Mouse (Mus musculus) erythroblast, adult 5-6 weeks (primary cell): Measurements from ENCODE around the gene Anxa7. TPM values are rescaled to one million over a fixed set of nuclear protein-coding genes. Genes with fewer than 3 reads are reported as not detected.

Experiments
- ATAC-seq: replicated peaks from 2 replicates; pipeline ENCODE4 v1.8.0; 2016; ENCODE audit warnings: moderate number of reproducible peaks, mild to moderate bottlenecking, moderate TSS enrichment, inconsistent platforms; ENCODE audit not compliant: poor library complexity, low FRiP score, severe bottlenecking
- total RNA-seq, 2 experiments: library from RNA; stranded (forward) in 1 of 2; stranded (reverse) in 1 of 2; fragments of 150-400 nt in 1 of 2; fragments of 200-764, 138-1000 nt in 1 of 2; gene quantifications; 2 replicates each; pipeline versions ENCODE4 v1.2.3 to v1.2.4; 2015 to 2017; ENCODE audit warnings: low replicate concordance in 2 of 2

The Anxa7 gene
- total RNA-seq (2015; ENCODE audit: low replicate concordance) = 107 and 122 TPM in 2 replicates
- 114 and 164 TPM in 2 replicates for total RNA-seq (2017; ENCODE audit: low replicate concordance)

DNA sequence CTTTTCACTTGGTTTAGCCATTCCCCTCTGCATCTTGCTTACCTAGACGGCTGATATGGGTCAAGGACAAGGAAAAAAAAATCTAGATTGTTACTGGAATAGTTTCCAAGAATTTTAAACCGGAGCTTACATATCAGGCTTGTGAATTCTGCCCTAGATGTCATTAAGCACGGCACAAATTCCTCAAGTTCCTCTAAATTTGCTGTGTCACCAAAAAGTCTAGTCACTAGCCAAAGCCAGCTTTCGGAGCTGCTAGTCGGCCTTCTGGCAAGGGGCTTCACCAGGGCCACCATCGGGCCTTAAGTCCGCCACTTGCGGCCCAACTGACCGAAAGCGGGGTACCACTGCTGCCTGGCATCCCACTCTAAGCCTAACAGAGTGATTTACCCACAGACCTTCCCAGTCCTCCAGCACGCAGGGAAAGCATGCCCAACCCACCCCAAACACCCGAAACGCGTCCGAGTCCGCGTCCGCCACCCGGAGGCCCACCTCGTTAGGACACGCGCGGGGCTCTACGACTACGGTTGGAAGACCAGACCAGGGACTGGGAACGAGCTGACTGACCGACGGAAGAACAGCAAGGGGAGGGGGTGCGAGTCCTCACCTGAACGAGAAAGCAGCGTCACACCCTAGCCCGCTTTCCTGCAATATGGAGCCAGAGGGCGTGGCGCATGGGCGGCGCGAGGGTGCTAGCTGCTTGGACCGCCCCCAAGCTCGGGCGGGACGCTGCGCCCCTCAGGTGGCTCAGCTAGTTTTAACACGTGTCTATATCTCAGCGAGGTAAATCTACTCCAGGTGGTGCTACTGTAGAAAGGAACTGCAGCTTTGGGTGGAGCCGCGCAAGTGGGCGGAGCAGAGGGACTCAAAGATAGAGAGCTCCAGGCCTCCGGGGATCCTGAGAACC, at the start of gene Anxa7:
Gene Anxa7, minus strand, starts transcription at position 843 of the 904 bp plus-strand sequence.
- ATAC-seq = peak; percentile 83

DNA sequence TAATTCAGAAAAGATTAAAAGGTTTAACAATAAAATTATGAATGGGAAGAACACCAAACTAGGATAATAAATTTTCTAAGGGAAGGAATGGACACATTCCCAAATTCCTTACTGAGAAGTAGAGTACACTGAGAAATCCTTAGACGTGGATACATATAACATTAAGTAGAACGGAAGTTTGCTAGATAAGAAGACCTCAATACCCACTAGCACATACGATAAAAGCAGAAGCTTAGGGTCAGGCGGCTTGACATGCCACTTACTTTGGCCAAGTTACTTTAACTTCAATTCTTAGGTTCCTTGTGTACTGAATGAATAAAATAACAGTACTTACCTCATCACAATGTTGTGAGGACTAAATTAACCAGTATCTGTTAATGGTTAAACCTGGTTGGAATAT, 49.7 kb upstream of the Anxa7 start:
- ATAC-seq = no peak

DNA sequence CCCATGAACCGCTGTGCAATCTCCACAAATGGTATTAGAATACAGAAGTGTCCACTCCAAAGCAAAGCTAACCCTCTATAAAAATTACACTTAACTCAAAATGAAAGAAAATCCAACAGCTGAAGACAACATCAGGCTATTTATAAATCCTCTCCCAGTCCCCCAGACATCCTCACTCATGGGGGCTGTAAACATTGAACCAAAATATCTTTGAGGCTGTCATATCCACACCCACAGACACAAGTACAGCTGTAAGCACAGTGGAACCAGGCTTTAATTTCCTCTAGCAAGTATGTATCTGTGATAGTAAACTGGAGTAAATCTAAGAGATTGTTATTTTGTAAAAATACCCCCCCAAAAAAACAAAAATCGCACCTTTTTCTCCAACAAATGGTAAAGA, 40.2 kb upstream of the Anxa7 start:
- no peak for ATAC-seq

DNA sequence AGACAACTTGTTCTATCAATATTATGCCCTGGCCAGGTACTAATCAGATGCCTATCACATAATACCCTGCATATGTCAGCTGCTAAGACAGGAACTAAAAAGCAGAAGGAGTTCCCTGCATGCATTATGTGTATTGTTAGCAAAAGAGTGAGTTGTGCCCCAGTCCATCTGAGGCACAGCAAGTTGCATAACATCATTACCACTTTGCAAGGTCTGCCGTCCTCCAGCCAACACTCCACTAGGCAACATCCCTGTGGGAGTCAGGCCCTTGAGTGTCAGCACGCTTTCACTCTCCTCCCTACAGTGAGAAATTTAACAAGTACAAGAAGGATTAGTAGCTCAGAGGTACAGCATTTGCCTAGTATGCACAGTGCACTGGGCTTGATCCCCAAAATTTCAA, 28.5 kb upstream of the Anxa7 start:
- no peak for ATAC-seq

DNA sequence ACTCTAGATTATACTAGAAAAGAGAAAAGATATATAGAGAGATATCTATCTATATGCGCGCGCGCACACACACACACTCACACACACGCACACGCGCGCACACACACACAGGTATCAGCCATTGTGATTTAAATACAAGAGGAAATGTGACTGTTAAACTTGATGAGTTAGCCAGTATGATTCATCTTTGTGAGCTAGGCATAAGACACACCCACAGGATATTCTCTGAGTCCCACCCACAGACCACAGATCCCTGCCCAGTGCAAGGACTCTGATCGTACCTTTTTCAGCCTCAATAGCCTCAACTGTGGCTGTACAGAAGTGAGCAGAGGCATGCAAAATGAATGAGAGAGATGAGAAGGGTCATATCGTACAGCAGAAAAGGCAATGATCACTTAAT, 23.0 kb upstream of the Anxa7 start:
- ATAC-seq = no peak; the same call in 1 of the 2 replicates

DNA sequence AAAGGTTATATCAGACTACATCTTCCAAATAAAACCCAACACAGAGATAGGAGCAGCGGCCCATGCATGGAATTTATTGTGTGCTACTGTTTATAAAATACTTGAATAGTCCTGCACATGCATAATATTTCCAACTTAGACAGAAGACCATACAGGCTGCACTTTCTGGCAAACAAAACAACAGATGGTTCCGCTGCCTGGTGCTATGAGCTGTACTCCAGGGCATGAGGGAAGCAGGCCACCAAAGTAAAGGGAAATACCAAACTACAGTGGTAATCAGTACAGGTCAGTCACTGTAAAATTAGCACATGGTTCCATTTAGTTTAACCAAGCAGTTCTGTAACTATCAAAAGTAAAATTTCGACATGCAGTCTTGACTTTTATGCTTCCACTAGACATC, 20.0 kb upstream of the Anxa7 start:
- no peak for ATAC-seq

DNA sequence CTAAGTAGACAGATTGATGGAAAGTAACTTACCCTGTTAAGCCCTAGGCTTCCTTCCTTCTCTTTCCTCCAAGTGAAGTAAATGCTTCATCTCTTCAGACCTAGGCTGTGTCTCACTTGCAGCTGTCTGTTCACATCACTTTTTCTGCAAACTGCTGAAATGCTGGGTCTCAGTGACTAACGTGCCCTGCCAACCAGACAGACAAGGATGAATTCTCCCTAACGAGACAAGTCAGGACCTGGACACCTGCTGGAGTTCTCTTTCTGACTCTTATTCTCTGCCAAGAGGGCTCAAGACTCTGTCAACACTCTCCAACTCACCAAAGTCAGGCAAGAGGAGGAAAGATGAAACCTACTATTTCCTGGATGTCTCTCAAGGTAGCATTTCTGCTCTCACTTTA, 16.7 kb upstream of the Anxa7 start, which contains the start of gene Mss51:
Gene Mss51, minus strand, starts transcription at position 299 of the 400 bp plus-strand sequence.
- ATAC-seq = no peak

DNA sequence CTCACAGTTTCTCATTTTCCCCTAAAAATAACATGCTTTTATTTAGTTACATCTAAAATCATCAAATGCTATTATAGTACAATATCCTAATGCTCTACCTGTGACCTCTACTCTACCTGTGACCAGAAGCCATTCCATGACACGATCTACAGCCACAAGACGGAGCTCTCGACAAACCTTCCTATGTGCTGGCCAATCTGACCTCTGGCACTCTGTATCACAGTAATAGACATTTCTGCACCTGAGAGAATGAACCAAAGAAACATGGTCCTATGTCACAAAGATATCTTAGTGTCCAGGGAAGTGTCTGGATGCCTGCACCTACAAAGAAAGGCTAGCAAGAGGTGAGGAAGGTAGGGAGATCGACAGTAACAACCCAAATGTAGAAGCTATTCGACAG, 6.1 kb upstream of the Anxa7 start:
- ATAC-seq = no peak

DNA sequence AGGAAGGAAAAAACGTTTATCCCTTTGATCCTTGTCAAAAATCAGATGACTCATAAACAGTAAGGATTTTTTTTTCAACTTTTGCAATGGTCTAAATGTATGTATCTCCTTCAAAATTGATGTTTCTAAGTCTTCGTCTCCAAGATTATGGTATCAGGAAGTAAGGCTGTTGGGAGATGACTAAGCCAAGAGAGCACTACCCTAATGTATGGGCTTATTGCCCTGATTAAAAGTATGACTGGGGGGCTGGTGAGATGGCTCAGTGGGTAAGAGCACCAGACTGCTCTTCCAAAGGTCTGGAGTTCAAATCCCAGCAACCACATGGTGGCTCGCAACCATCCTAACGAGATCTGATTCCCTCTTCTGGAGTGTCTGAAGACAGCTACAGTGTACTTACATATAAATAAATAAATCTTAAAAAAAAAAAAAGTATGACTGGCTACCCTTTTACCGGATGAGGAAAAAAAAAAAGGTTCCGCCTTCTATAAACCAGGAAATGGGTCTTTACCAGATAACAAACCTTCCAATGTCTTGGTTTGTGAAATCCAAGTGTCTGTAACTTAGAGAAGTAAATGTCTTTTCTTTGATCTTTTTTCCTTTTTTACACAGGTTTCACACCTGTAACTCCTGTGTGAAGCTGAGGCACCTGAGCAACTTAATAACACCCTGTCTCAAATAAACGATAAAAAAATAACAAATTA, 2.3 kb upstream of the Anxa7 start:
- ATAC-seq = no peak

DNA sequence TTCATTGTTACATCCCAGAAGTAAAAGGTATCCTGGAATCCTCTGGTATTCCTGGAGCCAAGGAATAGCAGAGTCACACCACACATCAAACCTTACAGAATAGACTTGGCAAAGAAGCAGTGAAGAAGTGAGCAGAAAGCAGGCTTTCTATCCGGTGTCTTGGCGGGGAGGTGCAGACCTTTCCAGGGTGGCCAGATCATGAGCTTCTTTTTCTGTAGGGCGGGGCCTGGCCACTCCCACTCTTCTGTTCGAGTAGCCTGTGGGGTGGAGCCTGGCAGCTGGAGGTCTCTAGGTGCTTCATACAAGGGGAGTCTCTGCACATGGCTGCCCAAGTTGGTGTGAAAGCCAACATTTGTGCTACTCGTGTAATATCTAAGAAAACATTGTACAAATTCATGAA, 1.3 kb upstream of the Anxa7 start:
- peak; percentile 52 for ATAC-seq

DNA sequence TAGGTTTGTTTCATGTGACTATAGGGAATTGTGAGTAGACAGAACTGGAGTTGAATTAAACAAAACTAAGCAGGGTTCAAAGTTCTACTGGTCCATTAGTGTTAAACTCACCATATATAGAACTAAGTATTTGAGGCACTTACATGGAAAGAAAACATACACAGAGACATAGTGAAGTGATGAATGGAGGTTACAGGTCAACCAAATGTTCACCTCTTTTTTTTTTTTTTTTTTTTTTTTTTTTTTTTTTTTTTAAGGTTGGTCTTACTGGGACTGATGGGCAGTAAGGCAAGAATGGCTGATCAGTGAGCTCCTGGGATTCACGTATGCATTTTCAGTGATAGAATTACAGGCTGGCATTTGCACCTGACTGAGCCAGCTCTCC, 254 bp upstream of the Anxa7 start:
- ATAC-seq = 0 out of 2 replicates have a peak, but pooled peaks have one; percentile 3

DNA sequence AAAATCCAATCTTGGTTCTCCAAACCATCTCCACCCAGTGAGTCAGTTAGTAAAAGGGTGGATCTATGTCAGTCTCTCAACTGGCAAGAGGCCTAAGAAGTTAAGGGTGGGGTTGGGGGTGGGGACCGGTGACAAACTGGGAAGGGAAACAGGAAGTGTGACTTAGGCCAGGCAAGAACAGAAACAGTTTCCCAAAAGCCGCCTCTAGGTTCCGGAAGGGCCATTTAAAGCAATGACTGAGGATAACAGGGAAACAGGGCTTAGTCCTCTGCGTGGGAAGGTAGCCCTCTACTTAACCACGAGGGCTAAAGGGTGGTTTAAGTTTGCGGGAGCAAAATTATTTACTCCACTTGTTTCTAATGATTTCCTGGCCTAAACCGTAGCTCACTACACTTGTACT, 1.1 kb downstream of the Anxa7 start:
- ATAC-seq = peak; percentile 73

DNA sequence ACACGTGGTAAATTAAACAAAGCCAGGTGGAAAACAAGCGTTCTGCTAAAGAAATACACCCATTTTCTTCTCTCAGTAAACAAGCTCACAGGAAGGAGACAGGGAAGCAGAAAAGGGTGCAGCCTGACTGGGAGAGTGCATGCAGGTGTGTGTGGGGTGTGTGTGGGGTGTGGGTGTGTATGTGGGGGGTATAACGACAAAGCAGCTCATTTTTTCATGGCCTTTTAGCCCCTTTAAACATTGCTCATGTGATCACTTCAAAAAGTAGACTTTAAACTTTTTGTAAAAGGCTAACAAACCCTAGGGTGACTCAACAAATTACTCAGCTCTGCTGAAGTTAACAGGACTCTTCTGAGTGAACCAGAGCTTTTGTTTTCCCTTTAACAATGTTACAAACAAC, 1.5 kb downstream of the Anxa7 start:
- 0 out of 2 replicates have a peak, but pooled peaks have one; percentile 9 for ATAC-seq

DNA sequence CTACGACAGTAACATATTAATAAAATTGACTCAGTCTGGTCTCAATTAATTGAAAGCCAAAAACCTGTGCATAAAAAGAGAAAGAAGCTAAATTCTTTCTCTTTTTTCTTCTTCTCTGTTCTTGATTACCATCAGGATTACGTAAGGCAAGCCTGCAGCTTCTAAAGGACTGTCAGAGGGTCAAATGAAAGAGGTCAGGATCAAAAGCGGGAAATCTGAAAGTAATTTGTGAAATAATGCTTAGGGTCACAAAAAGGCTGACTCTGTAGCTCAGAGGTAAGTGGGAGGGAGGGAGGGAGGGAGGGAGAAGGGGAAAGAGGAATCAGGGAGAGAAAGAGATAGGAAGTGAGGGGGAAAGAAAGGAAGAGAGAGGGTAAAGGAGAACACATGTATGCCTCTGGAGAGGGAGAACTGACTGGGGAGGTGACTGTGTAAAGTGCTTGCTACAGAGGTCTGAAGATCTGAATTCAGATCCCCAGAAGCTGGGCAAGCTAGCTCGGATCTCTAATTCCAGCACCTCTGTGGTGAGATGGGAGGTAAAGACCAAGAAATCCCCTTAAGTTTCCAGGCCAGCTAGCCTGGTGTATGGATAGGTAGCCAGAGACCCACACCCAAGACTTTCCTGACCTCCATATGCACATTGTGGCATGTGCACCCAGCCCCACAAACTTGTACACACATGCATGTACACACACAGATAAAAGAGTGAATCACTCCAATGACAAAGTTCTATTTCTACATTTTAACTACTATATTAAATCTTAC, 2.5 kb downstream of the Anxa7 start:
- ATAC-seq = no peak

DNA sequence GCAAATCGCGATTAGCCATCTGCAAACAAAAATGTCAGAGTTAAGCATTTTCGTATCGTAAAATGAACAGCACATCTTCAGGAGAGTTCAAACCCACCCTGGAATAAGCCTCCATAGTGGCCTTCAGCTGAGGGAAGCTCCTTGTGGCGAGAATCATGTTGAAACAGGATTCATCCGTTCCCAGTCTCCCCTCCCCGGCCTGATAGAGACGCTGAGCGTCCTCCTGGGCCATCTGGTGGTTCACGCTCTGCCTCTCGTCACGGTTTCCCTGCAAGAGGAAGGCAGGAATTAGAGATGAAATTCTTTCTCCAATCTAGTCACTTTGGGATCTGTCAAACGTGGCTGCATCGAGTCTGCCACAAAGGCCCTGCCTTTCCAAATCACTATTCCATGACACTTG, 19.7 kb downstream of the Anxa7 start:
- ATAC-seq = no peak

DNA sequence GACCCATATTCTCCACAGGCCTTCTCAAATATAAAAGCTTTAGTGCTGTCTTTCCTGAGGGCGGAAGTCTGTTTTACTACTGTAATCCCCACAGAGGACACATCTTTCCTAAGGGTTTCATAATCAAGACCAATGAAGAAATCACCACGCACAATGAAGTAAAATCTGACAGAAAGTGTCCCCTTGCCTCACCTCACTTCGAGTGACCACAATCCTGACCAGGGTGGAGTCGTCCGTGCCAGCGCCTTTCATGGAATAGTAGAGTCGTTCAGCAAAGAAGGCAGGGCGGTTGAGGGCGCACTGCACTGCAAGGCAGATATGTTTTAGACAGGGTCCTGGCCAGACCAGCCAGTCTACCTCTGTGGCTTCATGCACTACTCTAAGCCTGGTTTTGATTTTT, 21.6 kb downstream of the Anxa7 start:
- no peak for ATAC-seq

DNA sequence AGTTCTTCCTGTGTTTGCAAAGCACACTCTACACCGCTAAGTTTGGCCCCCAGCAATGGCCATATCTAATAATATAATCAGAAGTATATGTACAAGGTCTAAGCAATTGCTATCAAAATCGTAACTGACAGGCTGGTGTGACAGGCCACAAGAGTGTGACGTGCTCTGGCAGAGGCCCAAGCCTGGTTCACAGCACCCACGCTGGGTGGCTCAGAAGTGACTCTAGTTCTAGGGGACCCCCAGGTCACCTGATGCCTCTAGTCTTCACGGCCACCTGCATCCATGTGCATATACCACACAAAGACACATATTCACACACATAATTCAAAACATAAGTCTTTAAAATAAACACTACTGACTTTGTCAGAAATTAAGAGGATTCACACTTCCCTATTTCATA, 27.0 kb downstream of the Anxa7 start:
- no peak for ATAC-seq

DNA sequence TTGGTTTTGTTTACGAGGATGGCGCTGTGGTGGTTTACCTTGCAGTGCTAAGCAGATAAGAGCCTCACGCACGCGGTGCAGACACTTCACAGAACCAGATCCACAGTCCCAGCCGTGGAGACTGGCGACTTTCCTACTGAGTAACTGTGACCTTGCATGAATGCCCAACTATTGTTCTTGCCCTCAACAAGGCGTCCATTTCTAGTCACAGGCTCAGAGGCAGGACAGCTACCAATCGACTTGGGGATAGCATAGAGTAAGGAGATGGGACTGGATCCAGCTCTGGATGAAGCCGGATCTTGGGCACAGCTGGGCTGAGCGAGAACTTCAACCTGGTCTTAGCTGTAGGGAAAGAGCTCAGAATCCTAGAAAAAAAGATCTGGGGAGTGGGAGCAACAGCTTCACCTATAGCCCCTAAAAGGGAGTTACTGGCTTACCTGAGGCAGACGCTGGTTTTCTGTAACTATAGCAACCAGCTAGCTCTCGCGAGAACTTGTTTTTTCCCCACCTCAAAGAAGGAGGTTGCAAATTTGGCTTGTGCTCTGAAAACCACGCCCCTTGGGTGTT, 28.1 kb downstream of the Anxa7 start, which contains the start of gene Cfap70:
Gene Cfap70, minus strand, starts transcription at position 462 of the 567 bp plus-strand sequence.
- peak; percentile 87 for ATAC-seq

DNA sequence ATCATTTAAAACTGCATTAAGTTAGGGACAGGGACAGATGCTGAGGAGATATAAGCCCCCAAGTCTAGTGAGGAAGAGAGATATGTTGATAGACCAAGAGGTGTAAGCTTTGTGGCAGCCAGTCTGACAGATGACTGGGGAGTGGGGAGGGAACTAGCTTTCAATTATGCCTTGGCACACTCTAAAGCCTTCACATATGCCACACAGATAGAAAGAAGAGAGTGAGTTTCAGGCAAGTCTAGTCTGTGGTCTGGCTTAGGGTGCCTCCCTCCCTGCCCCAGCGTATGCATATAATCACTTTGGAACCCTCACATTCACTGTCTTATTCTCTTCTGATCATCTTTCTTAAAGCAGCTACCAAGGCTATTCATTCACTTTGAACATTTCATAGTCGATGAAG, 28.6 kb downstream of the Anxa7 start:
- ATAC-seq = peak; percentile 45; the same call in 1 of the 2 replicates

DNA sequence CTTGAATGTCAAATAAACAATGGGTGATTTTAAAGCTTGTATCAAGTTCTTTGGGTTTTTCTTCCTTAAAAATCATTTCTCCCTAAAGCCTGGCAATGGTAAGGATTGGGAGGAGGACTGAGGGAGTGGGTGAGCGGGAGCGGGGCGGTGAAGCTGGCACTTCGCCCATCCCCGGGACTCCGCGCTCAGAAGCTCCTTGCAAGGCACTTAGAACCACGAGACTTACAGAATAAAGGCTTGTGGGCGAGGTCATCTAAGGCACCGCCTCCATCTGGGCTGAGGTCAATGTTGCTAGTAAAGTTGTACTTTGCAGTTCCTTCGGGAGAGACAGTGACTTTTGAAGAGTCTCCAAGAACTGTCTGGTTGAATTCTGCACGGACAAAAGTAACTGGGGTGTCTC, 32.7 kb downstream of the Anxa7 start:
- no peak for ATAC-seq
